Mouse (Mus musculus) embryonic facial prominence, embryonic 11.5 days (tissue): ENCODE results near the gene Fshr. TPM values are rescaled to one million over a fixed set of nuclear protein-coding genes. Genes with fewer than 3 reads are reported as not detected.

Experiments used
- ATAC-seq: fragments of 200-750 bp; cut with Nextera tagmentation; replicated peaks from 2 replicates; pipeline ENCODE4 v1.8.0; 2017; ENCODE audit warnings: low read depth; ENCODE audit not compliant: insufficient number of reproducible peaks, low FRiP score, low TSS enrichment
- DNase-seq: peaks from one replicate; pipeline ENCODE4 v3.0.0-alpha.2; 2015; ENCODE audit warnings: low spot score
- H3K27ac ChIP-seq: fragments of 300-500 bp; sonication (generic); replicated peaks from 2 replicates; pipeline ENCODE4 v1.5.1; 2014; ENCODE audit warnings: mild to moderate bottlenecking, low read depth, low read length, control low read depth
- H3K27me3 ChIP-seq: fragments of 300-500 bp; sonication (generic); 2 replicates; pipeline ENCODE4 v1.6.1; 2014; ENCODE audit warnings: mild to moderate bottlenecking, low read length, moderate library complexity, mixed read lengths; ENCODE audit not compliant: control insufficient read depth, insufficient read depth
- H3K36me3 ChIP-seq: fragments of 300-500 bp; sonication (generic); replicated peaks from 2 replicates; pipeline ENCODE4 v1.6.1; 2014; ENCODE audit warnings: low read depth, mild to moderate bottlenecking, low read length, moderate library complexity, mixed read lengths; ENCODE audit not compliant: control insufficient read depth, insufficient read depth
- H3K4me1 ChIP-seq: fragments of 300-500 bp; sonication (generic); 2 replicates; pipeline ENCODE4 v1.6.1; 2014; ENCODE audit warnings: low read length, mixed read lengths; ENCODE audit not compliant: control insufficient read depth, insufficient read depth
- H3K4me2 ChIP-seq: fragments of 300-500 bp; sonication (generic); 2 replicates; pipeline ENCODE4 v1.6.1; 2014; ENCODE audit warnings: low read depth, mild to moderate bottlenecking, control low read depth, low read length, moderate library complexity
- H3K4me3 ChIP-seq: fragments of 300-500 bp; sonication (generic); 2 replicates; pipeline ENCODE4 v1.5.1; 2014; ENCODE audit warnings: low read depth, low read length, control low read depth
- H3K9ac ChIP-seq: fragments of 300-500 bp; sonication (generic); replicated peaks from 2 replicates; pipeline ENCODE4 v1.6.1; 2014; ENCODE audit warnings: mild to moderate bottlenecking, control low read depth, low read length
- H3K9me3 ChIP-seq: fragments of 300-500 bp; sonication (generic); replicated peaks from 2 replicates; pipeline ENCODE4 v1.6.1; 2016; ENCODE audit warnings: mild to moderate bottlenecking, low read length, inconsistent platforms, mixed read lengths; ENCODE audit not compliant: control insufficient read depth
- WGBS: fragments of 180-500 bp; shearing (Covaris S2); extraction: QIAGEN DNeasy Blood & Tissue Kit; methylation state at CpG from one replicate; pipeline ENCODE4 v1.1.7; 2014; 5-methylcytosine and 5-hydroxymethylcytosine counted together
- polyA plus RNA-seq: library from polyadenylated mRNA; unstranded; fragments of >200 nt; fragmentation: Nextera tagmentation; extraction: Ambion mirVana; gene quantifications from 2 replicates; pipeline ENCODE4 v1.2.1, GENCODE M21; 2014

Gene Fshr
- polyA plus RNA-seq, 1 experiment from 2014 or later = not detected

GRCm38 (mm10) chr17:89019518-89019917 lies 181.0 kb downstream of the Fshr start:
- Histone ChIP-seq H3K27me3 (no peaks in the 10 kb centered on the region), H3K9ac (no peak overlapping the region), H3K36me3 (no peaks in the 10 kb centered on the region), H3K4me1 (no peaks in the 10 kb centered on the region), H3K9me3 (no peaks in the 10 kb centered on the region), H3K4me3 (no peak overlapping the region), H3K27ac (no peak overlapping the region), H3K4me2 (no peak overlapping the region)
- ATAC-seq = no peak
- DNase-seq = no peak
- WGBS = 81% methylated on average over 2 of the region's 2 CpGs

DNA sequence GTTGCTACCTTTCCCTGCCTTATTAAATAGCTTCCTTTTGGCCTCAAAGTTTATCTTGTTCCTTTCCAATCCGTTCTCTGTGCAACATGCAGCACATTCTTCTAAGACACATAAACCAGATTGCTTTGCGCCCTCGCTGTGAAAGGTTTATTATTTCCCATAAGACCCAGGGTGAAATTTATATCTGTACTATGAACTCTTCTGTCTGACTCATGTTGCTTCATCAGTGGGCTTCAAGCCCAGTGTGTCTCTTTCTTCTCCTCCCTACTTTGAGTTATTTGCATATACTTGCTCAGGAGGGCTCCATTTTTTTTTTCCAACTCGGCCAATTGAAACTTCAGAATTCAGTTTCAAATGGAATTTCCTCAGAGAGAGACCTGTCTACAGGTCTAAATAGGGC lies 183.5 kb downstream of the Fshr start:
- Histone ChIP-seq H3K4me1 (no peaks in the 10 kb centered on the region), H3K27ac (no peak overlapping the region), H3K4me3 (no peak overlapping the region), H3K9me3 (no peaks in the 10 kb centered on the region), H3K36me3 (no peaks in the 10 kb centered on the region), H3K9ac (no peak overlapping the region), H3K27me3 (no peaks in the 10 kb centered on the region), H3K4me2 (no peak overlapping the region)
- WGBS = 86% methylated on average over 4 of the region's 4 CpGs
- no peak for ATAC-seq
- DNase-seq = no peak

GRCm38 (mm10) chr17:89013691-89014090 lies 186.8 kb downstream of the Fshr start:
- no peak for ATAC-seq
- no peaks in the 10 kb centered on the region for H3K9me3 ChIP-seq

DNA sequence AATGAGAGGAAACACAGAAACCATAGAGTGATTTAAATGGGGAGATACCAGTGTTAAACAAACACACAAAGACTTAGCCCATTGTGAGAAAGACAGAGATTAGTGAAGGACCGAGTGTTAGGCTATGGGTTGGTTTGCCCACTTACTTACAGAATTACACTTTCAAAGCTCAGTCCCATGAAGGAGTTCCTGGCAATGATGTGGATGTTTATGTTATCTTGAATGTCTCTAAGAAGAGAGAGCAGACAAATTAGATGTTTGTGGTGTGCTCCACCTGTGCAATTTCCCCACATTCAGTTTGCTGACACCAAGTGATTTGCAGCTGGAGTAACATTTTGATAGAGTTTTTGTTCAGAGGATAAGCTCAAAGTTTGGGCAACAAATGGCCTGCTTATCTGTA lies 191.4 kb downstream of the Fshr start:
- DNase-seq (no peak), ATAC-seq (no peak)
- no peak overlapping the region for H3K4me3 ChIP-seq
- H3K27me3 ChIP-seq = no peaks in the 10 kb centered on the region
- WGBS = 91% methylated on average over 1 of the region's 1 CpGs
- H3K36me3 ChIP-seq = no peaks in the 10 kb centered on the region
- no peaks in the 10 kb centered on the region for H3K9me3 ChIP-seq
- H3K9ac ChIP-seq = no peak overlapping the region
- H3K4me1 ChIP-seq = no peaks in the 10 kb centered on the region
- H3K27ac ChIP-seq = no peak overlapping the region
- H3K4me2 ChIP-seq = no peak overlapping the region

More at GRCm38 (mm10) chr17:89013691-89014090, 186.8 kb downstream of the Fshr start:
- no peaks in the 10 kb centered on the region for H3K4me1 ChIP-seq
- DNase-seq = no peak
- no peak overlapping the region for H3K4me2 ChIP-seq
- H3K36me3 ChIP-seq = no peaks in the 10 kb centered on the region
- H3K27me3 ChIP-seq = no peaks in the 10 kb centered on the region
- no peak overlapping the region for H3K27ac ChIP-seq
- H3K4me3 ChIP-seq = no peak overlapping the region
- H3K9ac ChIP-seq = no peak overlapping the region

- H3K27me3 ChIP-seq = no peaks in the 10 kb centered on the region
- no peak for DNase-seq
- no peak overlapping the region for H3K27ac ChIP-seq
- H3K4me1 ChIP-seq = no peaks in the 10 kb centered on the region
- no peak overlapping the region for H3K4me2 ChIP-seq
- no peak for ATAC-seq
- no peaks in the 10 kb centered on the region for H3K36me3 ChIP-seq
- WGBS = 86% methylated on average over 7 of the region's 7 CpGs
- H3K4me3 ChIP-seq = no peak overlapping the region
- H3K9ac ChIP-seq = no peak overlapping the region
- no peaks in the 10 kb centered on the region for H3K9me3 ChIP-seq
These were observed 191.8 kb downstream of the Fshr start for GRCm38 (mm10) chr17:89008680-89009079.

DNA sequence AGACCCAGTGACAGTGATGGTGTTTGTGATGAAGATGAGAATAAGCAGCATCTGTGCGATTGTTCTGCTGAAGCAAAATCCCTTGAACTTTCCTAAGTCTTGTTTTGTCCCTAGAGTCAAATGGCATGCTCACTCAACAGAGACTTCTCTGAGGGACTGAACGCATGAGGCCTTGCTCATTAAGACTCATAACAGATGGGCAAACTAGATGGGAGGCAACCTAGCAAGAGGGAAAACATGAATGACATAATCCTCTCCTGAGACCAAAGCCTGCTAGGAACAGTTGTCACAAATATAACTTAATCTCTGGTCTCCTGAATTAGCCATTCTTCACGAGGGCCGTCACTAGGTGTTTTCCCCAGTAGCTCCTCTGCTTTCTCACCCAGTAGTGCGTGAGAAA lies 194.5 kb downstream of the Fshr start:
- H3K4me1 ChIP-seq = no peaks in the 10 kb centered on the region
- ATAC-seq = no peak
- WGBS = 81% methylated on average over 5 of the region's 5 CpGs

GRCm38 (mm10) chr17:88999907-89000306 lies 200.6 kb downstream of the Fshr start:
- DNase-seq = no peak
- Histone ChIP-seq H3K4me1 (no peaks in the 10 kb centered on the region), H3K27ac (no peak overlapping the region), H3K27me3 (no peaks in the 10 kb centered on the region), H3K36me3 (no peaks in the 10 kb centered on the region), H3K9ac (no peak overlapping the region), H3K4me3 (no peak overlapping the region), H3K9me3 (no peaks in the 10 kb centered on the region), H3K4me2 (no peak overlapping the region)
- ATAC-seq = no peak

More for the DNA sequence above, 194.5 kb downstream of the Fshr start:
- Histone ChIP-seq H3K4me2 (no peak overlapping the region), H3K4me3 (no peak overlapping the region), H3K27me3 (no peaks in the 10 kb centered on the region), H3K9me3 (no peaks in the 10 kb centered on the region), H3K27ac (no peak overlapping the region), H3K36me3 (no peaks in the 10 kb centered on the region), H3K9ac (no peak overlapping the region)
- no peak for DNase-seq

GRCm38 (mm10) chr17:88998243-88998642 lies 202.2 kb downstream of the Fshr start:
- ATAC-seq (no peak), DNase-seq (no peak)
- Histone ChIP-seq H3K36me3 (no peaks in the 10 kb centered on the region), H3K4me1 (no peaks in the 10 kb centered on the region), H3K27me3 (no peaks in the 10 kb centered on the region), H3K27ac (no peak overlapping the region), H3K4me2 (no peak overlapping the region), H3K9me3 (no peaks in the 10 kb centered on the region), H3K4me3 (no peak overlapping the region), H3K9ac (no peak overlapping the region)
- 71% methylated on average over 1 of the region's 1 CpGs for WGBS
